8 mouse cellular contexts compared by ENCODE assay signal in genomic region chr17:9031241-9032141, GRCm38 (mm10). TPM values are rescaled to one million over a fixed set of nuclear protein-coding genes. Genes with fewer than 3 reads are reported as not detected.
A peak's percentile ranks its signal among the peaks of the same experiment; 100 is the strongest.
DNase-seq lines count a peak whose midpoint lies in the region; ATAC-seq lines count a peak whose summit lies in the region.

No protein-coding gene starts in this region.

- peak overlapping the region; percentile 44 for H3K27ac ChIP-seq in hindbrain, embryonic 14.5 days

- H3K9me3 ChIP-seq in hindbrain, embryonic 14.5 days (ENCODE audit: control insufficient read depth, low read length) = no peaks in the 10 kb centered on the region

- peaks cover 13% of the 10 kb centered on the region for H3K4me1 ChIP-seq in hindbrain, embryonic 14.5 days (replicated peaks; ENCODE audit: control insufficient read depth, insufficient read depth, low read length)

- DNase-seq in Muller cell, postnatal 12 days (ENCODE audit: inconsistent ontology term) = peak; percentile 62
- DNase-seq in cerebellum, adult 9-11 months = peak; percentile 89
- peak; percentile 84 to 85 for DNase-seq in frontal cortex, postnatal 25 days (ENCODE audit: low spot score in 2 of 2)
- DNase-seq in hindbrain, embryonic 14.5 days (ENCODE audit: low spot score) = peak; percentile 95
- peak; percentile 76 to 93 for DNase-seq in layer of hippocampus, postnatal 25 days (ENCODE audit: extremely low spot score in 1 of 2, low spot score in 1 of 2)
- DNase-seq in lung, postnatal 14 days = peak; percentile 84
- DNase-seq in retina, postnatal 1 day = peak; percentile 88
- DNase-seq in urinary bladder, adult 18-20 months (ENCODE audit: low spot score in 2 of 2) = peak; percentile 39 to 45

- H3K27me3 ChIP-seq in hindbrain, embryonic 14.5 days (ENCODE audit: control insufficient read depth, insufficient read depth, low read length) = no peaks in the 10 kb centered on the region

- peak overlapping the region; percentile 24 for H3K9ac ChIP-seq in hindbrain, embryonic 14.5 days

- WGBS in hindbrain, embryonic 14.5 days = 14% methylated on average over 24 of the region's 24 CpGs

- ATAC-seq in hindbrain, embryonic 14.5 days (ENCODE audit: low FRiP score) = peak; percentile 88; the same call in 1 of the 2 replicates

- H3K36me3 ChIP-seq in hindbrain, embryonic 14.5 days (replicated peaks; ENCODE audit: control insufficient read depth, insufficient read depth) = no peaks in the 10 kb centered on the region

- peak overlapping the region; percentile 34 for H3K4me2 ChIP-seq in hindbrain, embryonic 14.5 days (replicated peaks)

- H3K4me3 ChIP-seq in hindbrain, embryonic 14.5 days (replicated peaks; ENCODE audit: low read length) = no peak overlapping the region

RNA-seq across cellular contexts. Expression of gene 1700010I14Rik, which starts 43.4 kb away (rescaled TPM):
- 1.5 and 1.9 TPM in 2 replicates for polyA plus RNA-seq in hindbrain, embryonic 14.5 days (2014; fragmentation: Nextera tagmentation; extraction: Ambion mirVana)
- 1 to 10 TPM; 1.6 to 2.2 TPM for total RNA-seq in layer of hippocampus, postnatal 25 days (2021)

Comparison
In these comparisons a context has a peak if more than half of its experiments do, and no peak if none do; other contexts are left out.
1. DNase-seq: peak in every context shown above with its lines; median percentile 95 in hindbrain, embryonic 14.5 days; 89 in cerebellum, adult 9-11 months; 88 in retina, postnatal 1 day; 84 in frontal cortex, postnatal 25 days; 84 in layer of hippocampus, postnatal 25 days; 84 in lung, postnatal 14 days; 62 in Muller cell, postnatal 12 days; 42 in urinary bladder, adult 18-20 months.